Mouse (Mus musculus) limb, embryonic 13.5 days (tissue): Measurements from ENCODE around the gene Syt7. TPM values are rescaled to one million over a fixed set of nuclear protein-coding genes. Genes with fewer than 3 reads are reported as not detected.

Experiments
- ATAC-seq: fragments of 200-750 bp; cut with Nextera tagmentation; 2 replicates; pipeline ENCODE4 v1.8.0; 2017; ENCODE audit warnings: low read depth, moderate number of reproducible peaks, moderate TSS enrichment; ENCODE audit not compliant: low FRiP score
- H3K27ac ChIP-seq: fragments of 300-500 bp; sonication (generic); 2 replicates; pipeline ENCODE4 v1.5.1; 2015; ENCODE audit warnings: inconsistent platforms, mild to moderate bottlenecking, moderate library complexity
- H3K27me3 ChIP-seq: fragments of 300-500 bp; sonication (generic); 2 replicates; pipeline ENCODE4 v1.6.1; 2015; ENCODE audit warnings: mild to moderate bottlenecking, inconsistent platforms
- H3K36me3 ChIP-seq: fragments of 300-500 bp; sonication (generic); 2 replicates; pipeline ENCODE4 v1.6.1; 2015; ENCODE audit warnings: inconsistent platforms, mild to moderate bottlenecking, moderate library complexity
- H3K4me1 ChIP-seq: fragments of 300-500 bp; sonication (generic); 2 replicates; pipeline ENCODE4 v1.6.1; 2015; ENCODE audit warnings: inconsistent platforms
- H3K4me2 ChIP-seq: fragments of 300-500 bp; sonication (generic); replicated peaks from 2 replicates; pipeline ENCODE4 v1.6.1; 2015; ENCODE audit warnings: inconsistent platforms, mild to moderate bottlenecking, moderate library complexity
- H3K4me3 ChIP-seq: fragments of 300-500 bp; sonication (generic); 2 replicates; pipeline ENCODE4 v1.5.1; 2015; ENCODE audit warnings: moderate library complexity, mild to moderate bottlenecking, inconsistent platforms
- H3K9ac ChIP-seq: fragments of 300-500 bp; sonication (generic); 2 replicates; pipeline ENCODE4 v1.6.1; 2015; ENCODE audit warnings: mild to moderate bottlenecking, inconsistent platforms
- H3K9me3 ChIP-seq: fragments of 300-500 bp; sonication (generic); 2 replicates; pipeline ENCODE4 v1.6.1; 2016; ENCODE audit warnings: inconsistent platforms
- WGBS: fragments of 180-500 bp; shearing (Covaris S2); methylation state at CpG from one replicate; pipeline ENCODE4 v1.1.7; 2015; 5-methylcytosine and 5-hydroxymethylcytosine counted together
- polyA plus RNA-seq: library from polyadenylated mRNA; unstranded; fragments of >200 nt; fragmentation: Nextera tagmentation; extraction: Ambion mirVana; gene quantifications from 2 replicates; pipeline ENCODE4 v1.2.1, GENCODE M21; 2015

Syt7 gene
- polyA plus RNA-seq, 1 experiment from 2014 or later: 1.1 TPM

DNA sequence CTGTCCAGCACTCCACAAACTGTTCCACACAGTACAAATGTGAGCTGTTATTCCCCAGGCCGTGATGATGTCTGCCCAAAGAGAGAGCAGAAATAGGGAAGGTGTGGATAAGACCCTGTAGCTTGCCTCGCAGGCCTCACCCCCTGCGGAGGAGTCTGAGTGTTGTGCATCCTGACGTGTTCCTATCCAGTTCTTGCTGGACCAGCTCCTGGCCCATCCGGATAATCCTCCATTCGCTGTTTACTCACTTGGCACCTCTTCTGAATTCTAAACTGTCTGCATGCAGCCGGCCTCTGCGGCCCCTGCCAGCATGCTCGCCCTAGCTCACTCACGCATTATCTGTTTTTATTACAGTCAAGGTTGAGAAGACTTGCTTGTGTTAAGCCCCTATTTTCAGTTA, 15.5 kb downstream of the Syt7 start:
- Histone ChIP-seq H3K4me1 (no peaks in the 10 kb centered on the region), H3K27me3 (peaks cover 7% of the 10 kb centered on the region; the same call in 1 of the 2 replicates), H3K4me3 (no peak overlapping the region), H3K4me2 (no peak overlapping the region), H3K27ac (no peak overlapping the region), H3K9ac (no peak overlapping the region), H3K36me3 (no peaks in the 10 kb centered on the region), H3K9me3 (no peaks in the 10 kb centered on the region)
- 75% methylated on average over 10 of the region's 10 CpGs for whole genome bisulfite sequencing
- ATAC-seq: no peak

DNA sequence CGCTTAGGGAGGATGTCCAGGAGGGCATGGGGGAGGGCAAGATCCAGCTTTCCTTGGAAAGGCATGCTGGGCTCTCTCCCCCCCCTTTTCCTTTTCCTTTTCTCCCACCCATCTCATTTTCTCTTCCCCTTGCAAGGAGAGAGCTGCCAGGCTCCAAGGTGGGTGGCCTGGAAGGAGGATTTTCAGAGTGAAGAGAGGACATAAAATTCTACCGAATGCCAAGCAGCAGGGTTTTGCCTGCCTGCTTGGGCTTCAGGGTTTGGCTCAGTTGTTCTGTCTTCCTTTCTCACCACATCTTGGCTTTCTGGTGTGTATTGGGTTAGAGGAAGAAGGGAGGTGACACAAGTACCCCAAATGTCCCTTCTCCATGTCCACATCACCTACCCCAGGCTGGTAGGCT, 16.0 kb downstream of the Syt7 start:
- H3K4me1 ChIP-seq: no peaks in the 10 kb centered on the region
- no peaks in the 10 kb centered on the region for H3K36me3 ChIP-seq
- no peak for ATAC-seq
- no peak overlapping the region for H3K9ac ChIP-seq
- no peaks in the 10 kb centered on the region for H3K9me3 ChIP-seq
- H3K27me3 ChIP-seq: peaks cover 7% of the 10 kb centered on the region; the same call in 1 of the 2 replicates
- no peak overlapping the region for H3K4me2 ChIP-seq
- no peak overlapping the region for H3K4me3 ChIP-seq
- no peak overlapping the region for H3K27ac ChIP-seq
- WGBS: 50% methylated on average over 2 of the region's 2 CpGs

DNA sequence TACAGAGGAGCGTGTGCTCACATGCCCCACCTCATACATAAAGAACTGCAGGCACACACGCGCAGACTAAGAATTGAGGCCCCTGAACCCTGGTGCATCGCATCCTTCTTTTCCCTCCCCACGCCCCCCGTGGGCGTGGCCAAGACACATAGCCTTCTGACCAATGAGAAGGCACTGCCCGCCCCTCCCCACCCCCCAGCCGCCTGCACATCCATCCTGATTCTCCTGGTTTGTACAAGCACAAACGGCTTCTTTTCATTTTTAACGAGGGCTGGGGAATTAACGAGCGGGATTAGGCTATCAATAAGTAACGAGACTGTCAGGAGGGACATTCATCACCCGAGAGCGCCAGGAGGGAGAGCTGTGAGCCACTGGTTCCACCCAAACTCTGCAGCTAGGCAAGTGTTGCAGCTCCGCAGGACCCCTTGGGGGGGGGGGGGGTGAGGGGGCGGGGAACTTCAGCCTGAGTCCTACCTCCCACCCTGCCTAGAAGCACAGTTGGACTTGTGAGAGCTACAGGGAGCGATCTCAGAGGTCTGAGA, 24.9 kb downstream of the Syt7 start:
- Histone ChIP-seq H3K9ac (peak overlapping the region; percentile 43; the same call in 1 of the 2 replicates), H3K4me2 (peak overlapping the region; percentile 67), H3K4me3 (peak overlapping the region; percentile 37), H3K4me1 (peaks cover 23% of the 10 kb centered on the region), H3K27me3 (peaks cover 11% of the 10 kb centered on the region), H3K9me3 (no peaks in the 10 kb centered on the region), H3K27ac (no peak overlapping the region), H3K36me3 (no peaks in the 10 kb centered on the region)
- ATAC-seq: peak; percentile 84
- WGBS: under 1% methylated on average over 18 of the region's 19 CpGs

DNA sequence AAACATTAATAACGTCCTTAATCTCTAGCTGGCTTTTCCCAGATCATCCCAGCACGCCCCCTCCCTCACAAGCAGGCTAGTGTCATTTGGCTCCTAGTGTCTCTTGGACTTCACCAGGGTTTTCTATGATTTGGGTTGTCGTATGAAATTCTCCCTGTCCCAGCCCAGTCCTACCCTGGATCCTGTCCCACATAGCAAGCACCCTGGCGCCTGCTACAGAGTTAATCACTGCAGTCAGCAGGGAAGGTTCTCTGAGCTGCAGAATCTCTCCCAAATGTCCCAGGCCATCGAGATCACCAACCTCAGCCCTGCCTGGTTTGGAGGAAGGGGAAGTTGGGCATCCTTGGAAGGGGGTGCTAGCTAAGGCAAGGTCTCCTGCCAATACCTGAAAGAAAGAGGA, 26.6 kb downstream of the Syt7 start:
- Histone ChIP-seq H3K36me3 (no peaks in the 10 kb centered on the region), H3K9me3 (no peaks in the 10 kb centered on the region), H3K4me1 (peaks cover 23% of the 10 kb centered on the region), H3K27me3 (peaks cover 25% of the 10 kb centered on the region), H3K4me2 (no peak overlapping the region), H3K27ac (no peak overlapping the region), H3K4me3 (no peak overlapping the region), H3K9ac (no peak overlapping the region)
- WGBS: 69% methylated on average over 5 of the region's 5 CpGs
- no peak for ATAC-seq

DNA sequence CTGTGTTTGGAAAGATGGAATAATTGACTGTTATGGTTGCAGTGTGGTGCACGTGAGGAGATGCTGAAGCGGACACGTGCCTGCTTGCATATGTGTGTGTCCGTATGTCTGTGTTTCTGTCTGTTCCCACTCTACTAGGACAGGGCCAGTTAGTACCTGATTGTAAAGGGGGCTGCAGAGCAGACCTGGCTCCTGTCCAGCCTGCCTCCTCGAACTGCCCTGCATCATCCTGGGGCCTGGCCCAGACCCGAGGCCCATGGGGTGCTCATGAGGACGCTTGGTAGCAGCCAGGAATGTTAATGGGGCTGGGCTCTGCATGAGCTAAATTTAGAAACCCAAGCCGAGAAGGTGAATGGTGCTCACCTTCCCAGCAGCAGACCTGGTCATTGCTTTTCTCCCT, 28.0 kb downstream of the Syt7 start:
- 50% methylated on average over 8 of the region's 8 CpGs for WGBS
- H3K27ac ChIP-seq: no peak overlapping the region

DNA sequence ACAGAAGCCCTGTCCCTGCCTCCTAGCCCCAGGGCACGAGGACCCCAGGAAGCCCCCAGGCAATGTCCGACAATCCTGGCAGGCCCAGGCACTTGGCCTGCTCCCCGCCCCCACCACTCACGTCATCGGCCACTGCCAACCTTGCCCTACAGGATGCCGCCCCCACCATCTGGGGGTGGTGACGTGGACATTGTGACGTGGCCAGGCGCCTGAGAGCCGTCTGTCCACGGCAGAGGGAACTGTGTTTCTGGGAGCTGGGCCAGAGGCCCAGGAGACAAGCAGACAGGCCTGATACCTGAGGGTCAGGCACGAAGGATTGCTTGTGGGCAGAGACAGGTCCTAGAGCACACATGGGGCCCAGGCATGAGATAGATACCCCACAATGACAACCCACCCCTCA, 28.5 kb downstream of the Syt7 start:
- Histone ChIP-seq H3K27ac (no peak overlapping the region), H3K4me3 (no peak overlapping the region), H3K4me2 (no peak overlapping the region), H3K36me3 (no peaks in the 10 kb centered on the region), H3K9ac (no peak overlapping the region; the same call in 1 of the 2 replicates), H3K9me3 (no peaks in the 10 kb centered on the region), H3K4me1 (peaks cover 29% of the 10 kb centered on the region), H3K27me3 (peaks cover 40% of the 10 kb centered on the region)
- no peak for ATAC-seq
- 72% methylated on average over 12 of the region's 12 CpGs for WGBS

More for the DNA sequence above, 28.0 kb downstream of the Syt7 start:
- H3K4me3 ChIP-seq: no peak overlapping the region
- H3K9me3 ChIP-seq: no peaks in the 10 kb centered on the region
- no peak overlapping the region; the same call in 1 of the 2 replicates for H3K9ac ChIP-seq
- H3K27me3 ChIP-seq: peaks cover 39% of the 10 kb centered on the region
- H3K4me2 ChIP-seq: 0 out of 2 replicates have a peak overlapping the region, but pooled peaks have one; percentile 3
- H3K4me1 ChIP-seq: peaks cover 24% of the 10 kb centered on the region
- no peaks in the 10 kb centered on the region for H3K36me3 ChIP-seq
- no peak for ATAC-seq

DNA sequence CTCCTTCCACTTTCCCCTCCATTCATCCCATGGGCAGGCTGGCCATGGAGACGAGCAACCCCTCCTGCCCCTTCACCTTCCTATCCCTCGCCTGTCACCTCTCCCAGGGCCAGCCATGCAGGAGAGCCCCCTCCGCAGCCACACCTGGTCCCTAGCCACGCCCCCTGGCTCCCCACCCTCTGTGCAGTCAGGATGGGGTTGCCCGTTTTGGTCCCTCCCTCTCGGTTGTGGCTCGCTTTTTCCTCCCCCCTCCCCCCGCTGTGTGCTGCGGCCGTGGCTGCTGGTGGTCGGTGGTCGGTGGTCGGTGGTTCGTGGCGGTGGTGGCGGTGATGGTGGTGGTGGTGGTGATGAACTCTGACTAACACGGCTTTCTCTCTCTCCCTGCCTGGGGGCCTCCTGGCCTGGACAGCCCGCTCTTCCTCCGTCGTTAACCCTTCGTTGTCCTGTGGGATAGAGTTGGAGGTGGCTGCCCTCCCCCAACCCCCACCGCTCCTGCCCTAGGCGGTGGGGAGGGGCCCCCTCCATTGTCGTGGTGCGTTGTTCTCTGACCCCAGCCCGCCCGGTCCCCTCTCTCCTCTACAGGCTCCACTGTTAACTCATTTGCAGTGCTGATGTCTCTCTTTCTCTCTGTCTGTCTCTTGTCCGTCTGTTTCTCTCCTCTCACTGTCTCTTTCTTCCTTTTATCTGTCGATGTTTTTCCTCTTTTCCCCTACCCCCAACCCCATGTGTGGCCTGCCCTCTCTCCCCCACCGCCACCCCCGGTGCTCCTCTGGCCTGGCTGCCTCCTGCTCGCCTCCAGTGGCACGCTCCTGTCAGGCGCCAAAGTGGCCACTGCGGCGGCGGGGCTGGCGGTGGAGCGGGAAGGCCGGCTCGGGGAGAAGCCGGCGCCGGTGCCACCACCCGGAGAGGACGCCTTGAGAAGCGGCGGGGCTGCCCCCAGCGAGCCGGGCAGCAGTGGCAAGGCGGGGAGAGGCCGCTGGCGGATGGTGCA, 33.4 kb downstream of the Syt7 start:
- Histone ChIP-seq H3K27me3 (peaks cover 67% of the 10 kb centered on the region), H3K9ac (peak overlapping the region; percentile 53), H3K27ac (no peak overlapping the region), H3K4me3 (peak overlapping the region; percentile 38), H3K9me3 (no peaks in the 10 kb centered on the region), H3K4me2 (peak overlapping the region; percentile 68), H3K36me3 (no peaks in the 10 kb centered on the region), H3K4me1 (peaks cover 38% of the 10 kb centered on the region)
- 2% methylated on average over 53 of the region's 53 CpGs for WGBS
- no peak for ATAC-seq

DNA sequence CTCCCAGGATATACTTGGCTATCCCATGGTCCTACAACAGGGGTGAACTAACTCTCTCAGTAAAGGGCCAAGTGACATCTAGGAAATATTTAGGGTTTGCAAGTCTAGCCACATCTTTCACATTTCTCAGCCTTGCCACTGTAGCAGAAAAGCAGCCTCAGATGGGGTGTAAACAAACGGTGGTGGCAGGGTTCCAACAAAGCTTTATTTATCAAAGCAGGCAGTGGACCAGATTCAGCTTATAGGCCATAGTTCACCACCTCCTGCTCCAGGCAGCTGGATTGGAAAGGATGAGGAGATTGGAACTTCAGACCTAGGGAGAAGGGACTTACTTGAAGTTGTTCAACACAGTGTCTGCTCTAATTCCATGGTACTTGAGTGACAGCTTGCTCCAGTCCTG, 35.9 kb downstream of the Syt7 start:
- peaks cover 59% of the 10 kb centered on the region for H3K4me1 ChIP-seq
- 44% methylated on average over 1 of the region's 1 CpGs for WGBS
- H3K27me3 ChIP-seq: peaks cover 61% of the 10 kb centered on the region

DNA sequence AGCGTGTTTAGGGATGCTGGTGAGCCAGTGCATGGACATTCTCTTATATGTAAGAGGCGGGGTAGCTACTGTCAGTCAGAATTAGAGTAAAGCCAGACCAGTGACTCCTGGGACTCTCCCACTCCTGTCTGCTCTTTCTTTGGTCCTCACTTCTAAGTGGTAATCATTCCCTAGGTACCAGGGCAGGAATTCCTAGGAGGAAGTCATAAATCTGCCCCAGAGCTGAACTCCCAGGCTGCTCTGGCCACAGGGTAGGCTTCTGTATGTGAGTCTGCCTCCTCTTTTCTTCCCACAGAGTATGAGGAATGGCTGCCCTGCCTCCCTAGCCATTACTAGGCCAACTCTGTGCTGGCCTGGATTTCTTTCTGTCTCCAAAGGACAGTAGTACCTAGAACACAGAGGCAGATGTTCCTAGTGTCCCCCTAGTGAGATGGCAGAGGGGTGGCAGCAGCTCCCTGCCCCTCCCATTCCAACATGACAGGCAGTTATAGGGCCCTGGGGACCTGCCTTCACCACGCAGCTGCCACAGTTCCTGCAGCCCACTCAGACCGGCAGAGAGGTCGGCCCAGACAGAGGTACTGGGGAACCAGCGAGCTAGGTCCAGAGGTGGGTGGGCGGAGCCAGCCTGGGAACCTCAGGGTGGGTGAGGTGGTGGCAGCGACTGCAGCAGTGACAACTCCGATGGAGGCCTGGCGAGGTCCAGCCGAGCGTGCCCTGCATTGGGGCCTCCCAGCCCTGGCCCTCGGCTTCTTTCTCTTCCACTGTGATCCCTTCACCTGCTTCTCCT, 36.8 kb downstream of the Syt7 start:
- Histone ChIP-seq H3K27ac (no peak overlapping the region), H3K9ac (no peak overlapping the region), H3K36me3 (no peaks in the 10 kb centered on the region), H3K27me3 (peaks cover 52% of the 10 kb centered on the region), H3K4me3 (no peak overlapping the region), H3K9me3 (no peaks in the 10 kb centered on the region), H3K4me2 (peak overlapping the region; percentile 19), H3K4me1 (peaks cover 69% of the 10 kb centered on the region)
- WGBS: 24% methylated on average over 13 of the region's 13 CpGs
- no peak for ATAC-seq

More for the DNA sequence above, 35.9 kb downstream of the Syt7 start:
- no peak overlapping the region for H3K9ac ChIP-seq
- no peak overlapping the region for H3K4me3 ChIP-seq
- no peak for ATAC-seq
- no peaks in the 10 kb centered on the region for H3K9me3 ChIP-seq
- no peak overlapping the region for H3K27ac ChIP-seq
- H3K4me2 ChIP-seq: no peak overlapping the region
- H3K36me3 ChIP-seq: no peaks in the 10 kb centered on the region

DNA sequence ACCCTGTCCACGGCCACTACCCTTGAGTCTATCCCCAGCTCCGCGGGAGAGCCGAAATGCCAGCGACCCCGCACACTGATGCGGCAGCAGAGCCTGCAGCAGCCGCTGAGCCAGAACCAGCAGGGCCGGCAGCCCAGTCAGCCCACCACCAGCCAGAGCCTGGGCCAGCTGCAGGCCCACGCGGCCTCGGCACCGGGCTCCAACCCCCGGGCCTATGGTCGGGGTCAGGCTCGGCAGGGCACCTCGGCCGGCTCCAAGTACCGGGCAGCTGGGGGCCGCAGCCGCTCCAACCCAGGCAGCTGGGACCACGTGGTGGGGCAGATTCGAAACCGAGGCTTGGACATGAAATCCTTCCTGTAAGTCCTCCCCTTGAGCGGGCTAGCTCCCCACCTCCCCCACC, 37.4 kb downstream of the Syt7 start:
- Histone ChIP-seq H3K27ac (no peak overlapping the region), H3K9me3 (no peaks in the 10 kb centered on the region), H3K4me3 (no peak overlapping the region), H3K9ac (no peak overlapping the region; the same call in 1 of the 2 replicates), H3K27me3 (peaks cover 45% of the 10 kb centered on the region), H3K4me1 (peaks cover 75% of the 10 kb centered on the region), H3K36me3 (no peaks in the 10 kb centered on the region), H3K4me2 (peak overlapping the region; percentile 19)
- 29% methylated on average over 25 of the region's 25 CpGs for WGBS
- ATAC-seq: no peak

DNA sequence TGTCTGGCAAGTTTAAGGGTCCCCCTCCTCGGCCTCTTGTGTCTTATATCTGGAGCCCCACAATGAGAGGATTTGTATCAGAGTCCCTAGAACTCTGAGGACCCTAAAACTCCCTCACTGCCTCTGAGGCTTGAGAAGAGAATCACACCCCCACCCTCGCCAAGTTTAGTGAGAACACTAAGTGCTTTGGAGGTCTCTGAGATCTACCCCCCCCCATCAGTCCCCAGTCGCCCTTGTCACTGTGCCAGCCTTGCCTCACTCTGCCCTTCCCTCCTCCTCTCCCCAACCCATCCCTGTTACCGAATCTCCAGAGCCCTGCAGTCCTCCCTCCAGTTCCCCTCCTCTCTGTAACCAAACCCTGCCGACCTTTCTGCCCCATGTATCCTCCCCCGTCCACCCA, 37.9 kb downstream of the Syt7 start:
- Histone ChIP-seq H3K27me3 (peaks cover 41% of the 10 kb centered on the region), H3K4me1 (peaks cover 76% of the 10 kb centered on the region), H3K36me3 (no peaks in the 10 kb centered on the region), H3K4me3 (no peak overlapping the region), H3K4me2 (no peak overlapping the region), H3K27ac (no peak overlapping the region), H3K9me3 (no peaks in the 10 kb centered on the region), H3K9ac (no peak overlapping the region)
- no peak for ATAC-seq
- WGBS: 37% methylated on average over 6 of the region's 6 CpGs

DNA sequence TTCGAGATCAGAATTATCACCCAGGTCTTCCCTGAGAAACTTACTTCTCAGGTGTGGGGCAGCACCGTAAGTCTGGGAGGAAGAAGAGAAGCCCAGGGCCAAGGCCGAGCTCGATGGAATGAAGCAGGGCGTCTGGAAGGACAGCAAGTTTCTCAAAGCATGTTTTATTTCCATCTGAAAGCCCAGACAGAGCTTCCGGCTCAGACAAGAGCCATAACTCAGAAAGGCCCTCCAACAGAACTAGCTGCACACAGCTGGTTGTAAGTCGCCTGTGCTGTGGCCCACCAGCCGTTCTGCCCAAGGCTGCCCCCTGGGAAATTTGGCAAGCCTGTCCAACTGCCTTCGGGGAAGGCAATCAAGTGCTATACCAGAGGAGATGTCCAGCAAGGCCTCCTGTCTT, 38.5 kb downstream of the Syt7 start:
- Histone ChIP-seq H3K4me2 (no peak overlapping the region), H3K27me3 (peaks cover 37% of the 10 kb centered on the region), H3K9me3 (no peaks in the 10 kb centered on the region), H3K27ac (no peak overlapping the region), H3K9ac (no peak overlapping the region), H3K36me3 (no peaks in the 10 kb centered on the region), H3K4me1 (peaks cover 70% of the 10 kb centered on the region), H3K4me3 (no peak overlapping the region)
- no peak for ATAC-seq
- 56% methylated on average over 9 of the region's 9 CpGs for WGBS
